Mouse (Mus musculus) lung, adult 10 weeks (tissue): Measurements from ENCODE around the gene Olfr1085. TPM values are rescaled to one million over a fixed set of nuclear protein-coding genes. Genes with fewer than 3 reads are reported as not detected.

Experiments used
- polyA plus RNA-seq: library from polyadenylated mRNA; stranded (reverse); fragments of 350-450 nt; fragmentation: Illumina TruSeq; extraction: RNeasy Lipid Tissue Mini Kit (QIAGEN cat#74804); gene quantifications from one replicate; pipeline ENCODE4 v1.2.3, GENCODE M21; 2014; ENCODE audit warnings: low read depth, low replicate concordance; ENCODE audit not compliant: insufficient read depth

The Olfr1085 gene
- polyA plus RNA-seq = not detected

DNA sequence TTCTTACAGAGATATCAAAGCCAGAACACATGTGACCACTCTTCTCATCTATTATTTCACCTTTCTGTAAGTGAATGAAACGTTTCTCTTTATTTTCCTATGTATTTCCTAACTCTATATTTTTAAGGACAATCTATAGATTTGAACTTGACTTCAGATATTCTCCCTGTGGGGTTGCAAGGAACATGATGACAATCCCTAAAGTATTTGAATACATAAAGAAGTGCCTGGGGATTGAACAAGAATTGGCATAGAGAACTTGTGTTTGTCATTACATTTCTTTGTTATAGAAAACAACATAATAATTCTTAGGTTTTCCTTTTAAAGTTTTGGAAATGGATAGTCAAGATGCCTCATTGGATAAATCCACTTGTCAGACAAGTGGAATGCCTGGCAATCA, at the start of gene Olfr1085:
Gene Olfr1085 (minus strand): TSS at position 101 of the 400 bp plus-strand sequence.

GRCm38 (mm10) chr2:86698295-86698694, 36.5 kb upstream of the Olfr1085 start, which contains the start of gene Olfr1087:
Gene Olfr1087 (minus strand): TSS chr2:86698395.

GRCm38 (mm10) chr2:86679992-86680391, 18.2 kb upstream of the Olfr1085 start, which contains the start of gene Olfr1086:
Gene Olfr1086 (minus strand): TSS chr2:86680092.

GRCm38 (mm10) chr2:86639625-86640024, 22.2 kb downstream of the Olfr1085 start, which contains the start of gene Olfr1084:
Gene Olfr1084 (minus strand): TSS chr2:86639725.

Other genes with a start within 250 kb of the Olfr1085 start
- gene Olfr1061, start 248.0 kb downstream of the Olfr1085 start, polyA plus RNA-seq = not detected
- not detected for gene Olfr1062, start 235.3 kb downstream of the Olfr1085 start, polyA plus RNA-seq
- gene Olfr1065, start 211.4 kb downstream of the Olfr1085 start, polyA plus RNA-seq = not detected
- gene Olfr1066, start 205.8 kb downstream of the Olfr1085 start, polyA plus RNA-seq = not detected
- gene Olfr228, start 174.6 kb downstream of the Olfr1085 start, polyA plus RNA-seq = not detected
- not detected for gene Olfr1076, start 153.6 kb downstream of the Olfr1085 start, polyA plus RNA-seq
- not detected for gene Olfr1079, start 119.5 kb downstream of the Olfr1085 start, polyA plus RNA-seq
- gene Olfr1080, start 103.8 kb downstream of the Olfr1085 start, polyA plus RNA-seq = not detected
- not detected for gene Olfr1082, start 63.1 kb downstream of the Olfr1085 start, polyA plus RNA-seq
- not detected for gene Olfr1084, start 22.3 kb downstream of the Olfr1085 start, polyA plus RNA-seq
- gene Olfr1086, start 18.1 kb upstream of the Olfr1085 start, polyA plus RNA-seq = not detected
- not detected for gene Olfr1087, start 36.4 kb upstream of the Olfr1085 start, polyA plus RNA-seq
- gene Olfr1089, start 71.7 kb upstream of the Olfr1085 start, polyA plus RNA-seq = not detected
- gene Olfr1090, start 97.0 kb upstream of the Olfr1085 start, polyA plus RNA-seq = not detected
- not detected for gene Olfr1093, start 120.5 kb upstream of the Olfr1085 start, polyA plus RNA-seq
- not detected for gene Olfr141, start 148.0 kb upstream of the Olfr1085 start, polyA plus RNA-seq
- gene Olfr1094, start 162.6 kb upstream of the Olfr1085 start, polyA plus RNA-seq = not detected
- not detected for gene Olfr1095, start 189.7 kb upstream of the Olfr1085 start, polyA plus RNA-seq
- not detected for gene Gm13723, start 212.8 kb upstream of the Olfr1085 start, polyA plus RNA-seq
- gene Olfr1097, start 230.2 kb upstream of the Olfr1085 start, polyA plus RNA-seq = not detected